Mouse (Mus musculus) testis, adult 2 months (tissue): Measurements from ENCODE around the gene Pkhd1.

Experiments used
- CTCF ChIP-seq: fragments of 200-500 bp; IDR thresholded peaks from 2 replicates; pipeline ENCODE4 v1.5.1; 2012; ENCODE audit warnings: low read depth, mild to moderate bottlenecking, inconsistent platforms, low read length, moderate library complexity; ENCODE audit not compliant: control insufficient read depth, insufficient read depth, insufficient replicate concordance
- POLR2A ChIP-seq: fragments of 200-500 bp; IDR thresholded peaks from 2 replicates; pipeline ENCODE4 v1.6.1; 2012; ENCODE audit warnings: low read depth, mild to moderate bottlenecking, inconsistent platforms, low read length, moderate library complexity; ENCODE audit not compliant: control insufficient read depth

DNA sequence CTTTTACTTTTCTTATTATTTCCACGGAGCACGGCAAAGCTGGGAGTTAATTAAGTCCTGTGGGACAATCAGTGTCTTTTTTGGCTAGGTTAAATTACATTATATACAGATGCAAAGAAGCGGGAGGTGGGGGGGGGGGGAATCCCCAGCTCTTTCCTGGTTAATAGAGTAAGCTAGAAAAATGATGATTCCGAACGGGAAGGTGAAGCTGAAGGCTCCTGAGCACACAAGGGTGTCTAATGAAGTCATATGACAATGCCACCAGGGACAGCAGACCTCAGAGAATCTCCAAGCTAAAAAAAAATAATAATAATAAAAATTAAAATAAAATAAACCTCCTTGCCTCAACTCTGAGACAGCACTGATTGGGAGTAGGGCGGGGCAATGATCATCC lies 139.6 kb downstream of the Pkhd1 start:
- TF ChIP-seq CTCF: no peak
- no peak for TF ChIP-seq POLR2A
